Mouse (Mus musculus) bone marrow, adult 2 months (tissue): ENCODE results near the gene Msh6. TPM values are rescaled to one million over a fixed set of nuclear protein-coding genes. Genes with fewer than 3 reads are reported as not detected.
"Not testable (repeated sequence)": the region's sequence is repeated elsewhere in the genome, so short reads cannot be mapped to it uniquely, and the experiment has no call there.

Source experiments
- H3K27ac ChIP-seq: fragments of 200-500 bp; 2 replicates; pipeline ENCODE4 v1.5.1; 2012; ENCODE audit warnings: low read depth, mild to moderate bottlenecking, control low read depth, inconsistent platforms, low read length; ENCODE audit not compliant: control insufficient read depth, poor library complexity, insufficient read depth
- H3K4me1 ChIP-seq: fragments of 200-500 bp; 2 replicates; pipeline ENCODE4 v1.6.1; 2011; ENCODE audit warnings: low read length; ENCODE audit not compliant: control insufficient read depth, insufficient read depth
- H3K4me3 ChIP-seq: fragments of 200-500 bp; replicated peaks from 2 replicates; pipeline ENCODE3; 2011; ENCODE audit warnings: mild to moderate bottlenecking, low read depth, low read length, control low read depth; ENCODE audit not compliant: control insufficient read depth
- CTCF ChIP-seq: fragments of 200-500 bp; IDR thresholded peaks from 2 replicates; pipeline ENCODE4 v1.5.1; 2011; ENCODE audit warnings: low read length, control low read depth; ENCODE audit not compliant: control insufficient read depth, insufficient read depth
- POLR2A ChIP-seq: fragments of 200-500 bp; IDR thresholded peaks from 2 replicates; pipeline ENCODE4 v1.6.1; 2011; ENCODE audit warnings: low read depth, mild to moderate bottlenecking, control low read depth, low read length, borderline replicate concordance; ENCODE audit not compliant: control insufficient read depth
- WGBS: fragments of 180-500 bp; shearing (Covaris S2); methylation state at CpG from one replicate; pipeline ENCODE4 v1.1.7; 2018; 5-methylcytosine and 5-hydroxymethylcytosine counted together
- polyA plus RNA-seq: library from polyadenylated mRNA; stranded (reverse); fragments of >200 nt; gene quantifications from 2 replicates; pipeline ENCODE4 v1.2.4, GENCODE M21; 2011; ENCODE audit warnings: low replicate concordance; ENCODE audit not compliant: missing spikeins, insufficient read depth, insufficient read length

Msh6 gene
- polyA plus RNA-seq, 1 experiment = 61.3 TPM

DNA sequence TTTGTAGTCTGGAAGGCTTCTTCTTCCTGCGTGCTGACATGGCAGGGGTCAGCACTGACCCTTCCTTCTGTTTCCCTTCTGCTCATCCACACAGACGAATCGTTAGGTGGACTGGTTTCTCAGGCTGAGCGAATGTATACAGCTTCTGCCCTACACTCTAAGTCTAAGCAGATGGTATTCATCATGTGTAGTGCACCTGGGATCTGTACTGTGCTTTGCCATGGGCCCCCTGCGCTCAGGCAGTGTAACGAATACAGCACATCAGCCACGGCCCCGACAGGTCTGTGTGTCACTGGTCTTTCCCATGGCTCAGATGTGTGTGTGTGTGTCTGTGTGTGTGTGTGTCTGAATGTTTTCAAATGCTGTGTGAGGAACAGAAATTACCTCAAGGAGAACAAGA, 32.1 kb downstream of the Msh6 start:
- Histone ChIP-seq H3K4me1 (no peaks in the 10 kb centered on the region), H3K4me3 (no peak overlapping the region), H3K27ac (no peak overlapping the region)
- 87% methylated on average over 8 of the region's 8 CpGs for WGBS
- TF ChIP-seq CTCF (no peak), POLR2A (no peak)

DNA sequence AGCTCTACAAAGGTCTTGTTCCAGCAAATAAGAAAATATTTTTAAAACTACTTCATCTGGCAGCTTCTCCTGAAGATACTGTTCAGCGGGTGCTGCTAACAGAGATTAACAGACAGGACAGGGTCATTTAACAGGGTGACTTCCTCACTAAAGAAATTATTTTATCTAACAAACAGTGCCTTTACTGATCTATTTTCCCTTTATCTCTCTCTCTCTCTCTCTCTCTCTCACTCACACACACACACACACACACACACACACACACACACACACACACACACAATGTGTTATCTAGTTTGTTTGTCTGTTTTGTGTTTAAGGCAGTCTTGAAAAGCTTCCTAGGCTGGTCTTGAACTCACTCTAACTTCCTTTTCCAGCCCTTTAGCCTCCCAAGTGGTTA, 39.6 kb downstream of the Msh6 start:
- Histone ChIP-seq H3K27ac (no peak overlapping the region), H3K4me3 (no peak overlapping the region), H3K4me1 (no peaks in the 10 kb centered on the region; the same call in 1 of the 2 replicates)
- 87% methylated on average over 1 of the region's 1 CpGs for WGBS
- TF ChIP-seq CTCF = no peak
- TF ChIP-seq POLR2A = no peak

DNA sequence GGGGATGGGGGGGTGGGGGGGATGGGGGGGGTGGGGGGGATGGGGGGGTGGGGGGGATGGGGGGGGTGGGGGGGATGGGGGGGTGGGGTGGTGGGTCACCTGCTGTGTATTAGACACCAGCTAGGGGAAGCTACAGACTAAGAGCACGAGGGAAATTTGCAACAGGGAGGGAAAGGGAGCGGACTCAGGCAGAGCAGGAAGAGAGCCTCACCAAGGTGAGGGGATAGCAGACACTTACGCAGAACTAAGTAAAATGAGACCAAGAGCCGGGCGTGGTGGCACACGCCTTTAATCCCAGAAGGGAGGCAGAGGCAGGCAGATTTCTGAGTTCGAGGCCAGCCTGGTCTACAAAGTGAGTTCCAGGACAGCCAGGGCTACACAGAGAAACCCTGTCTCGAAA, 41.2 kb downstream of the Msh6 start:
- not testable (repeated sequence) for H3K27ac ChIP-seq, H3K4me3 ChIP-seq, H3K4me1 ChIP-seq
- 89% methylated on average over 8 of the region's 8 CpGs for WGBS

DNA sequence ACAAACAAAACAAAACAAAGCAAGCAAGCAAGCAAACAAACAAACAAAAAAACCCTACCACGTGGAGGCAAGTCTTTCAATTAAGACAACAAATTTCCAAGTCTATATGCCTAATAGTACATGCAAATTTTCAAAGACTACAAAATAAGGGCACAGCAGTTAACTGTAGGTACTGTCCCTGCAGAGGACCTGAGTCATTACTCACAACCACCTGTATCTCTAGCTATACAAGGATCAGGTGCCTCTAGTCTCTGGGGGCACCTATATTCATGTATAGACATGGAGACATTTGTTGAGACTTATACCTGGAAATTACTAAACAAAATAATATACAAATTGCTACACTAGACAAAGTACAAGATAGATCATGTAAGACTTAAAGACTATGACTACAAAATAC, 49.1 kb downstream of the Msh6 start:
- no peak overlapping the region for H3K4me3 ChIP-seq
- no peak for TF ChIP-seq CTCF
- TF ChIP-seq POLR2A = no peak
- no peaks in the 10 kb centered on the region; the same call in 1 of the 2 replicates for H3K4me1 ChIP-seq
- H3K27ac ChIP-seq = no peak overlapping the region
- 74% methylated on average over 1 of the region's 1 CpGs for WGBS

DNA sequence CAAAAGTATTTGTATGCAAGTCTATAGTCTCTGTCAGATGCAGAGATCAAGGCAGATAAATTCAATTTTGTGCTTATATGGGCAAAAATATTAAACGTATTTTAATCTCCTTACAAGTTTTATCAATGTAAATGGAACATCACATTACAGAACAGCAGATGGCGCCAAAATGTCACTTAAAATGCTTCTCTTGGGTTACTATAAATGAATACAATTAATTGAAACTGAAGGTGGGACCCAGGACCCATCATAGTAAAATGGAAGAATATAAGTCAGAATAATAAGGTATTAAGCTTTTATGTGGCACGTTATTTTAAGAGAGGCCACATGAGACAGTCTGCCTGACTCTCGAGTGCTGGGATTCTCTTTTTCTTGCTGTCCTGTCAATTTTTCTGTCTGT, 50.4 kb downstream of the Msh6 start:
- 29% methylated on average over 4 of the region's 4 CpGs for WGBS
- TF ChIP-seq CTCF (no peak), POLR2A (no peak)
- no peaks in the 10 kb centered on the region; the same call in 1 of the 2 replicates for H3K4me1 ChIP-seq

DNA sequence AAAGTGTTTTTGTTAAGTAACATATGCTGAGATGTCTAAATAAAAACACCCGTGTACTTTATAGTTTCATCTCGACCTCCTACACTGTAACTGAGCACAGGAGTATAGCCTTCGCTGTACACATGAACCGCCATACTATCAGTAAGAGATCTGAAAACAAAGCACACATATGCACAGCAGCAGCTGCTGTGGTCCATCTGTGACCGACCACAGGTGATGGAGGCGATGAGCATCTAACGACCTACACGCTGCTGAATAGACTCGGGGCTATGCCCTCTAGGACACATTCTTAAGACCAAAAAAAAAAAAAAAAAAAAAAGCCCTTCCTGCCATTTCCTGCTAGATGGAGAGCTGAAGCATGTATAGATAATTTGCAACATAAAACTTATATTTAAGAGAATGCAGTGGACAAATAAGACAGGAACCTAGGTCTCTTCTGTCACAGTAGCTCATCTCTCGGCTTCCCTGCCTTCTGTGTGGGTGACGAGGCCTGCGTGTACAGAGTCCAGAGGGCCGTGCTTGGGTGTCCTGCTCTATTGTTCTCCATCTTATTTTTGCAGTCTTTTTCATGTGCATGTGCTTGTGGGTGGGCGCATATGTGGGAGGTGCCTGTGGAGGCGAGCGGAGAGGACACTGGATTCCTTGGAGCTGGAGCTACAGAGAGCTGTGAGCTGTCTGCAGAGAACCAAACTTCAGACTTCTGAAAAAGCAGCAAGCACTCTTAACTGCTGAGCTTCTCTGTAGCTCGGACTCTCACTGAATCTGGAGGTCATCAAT, 54.5 kb downstream of the Msh6 start:
- 82% methylated on average over 17 of the region's 17 CpGs for WGBS
- H3K4me1 ChIP-seq = no peaks in the 10 kb centered on the region; the same call in 1 of the 2 replicates

More for the DNA sequence above, 50.4 kb downstream of the Msh6 start:
- Histone ChIP-seq H3K4me3 (no peak overlapping the region), H3K27ac (no peak overlapping the region)

DNA sequence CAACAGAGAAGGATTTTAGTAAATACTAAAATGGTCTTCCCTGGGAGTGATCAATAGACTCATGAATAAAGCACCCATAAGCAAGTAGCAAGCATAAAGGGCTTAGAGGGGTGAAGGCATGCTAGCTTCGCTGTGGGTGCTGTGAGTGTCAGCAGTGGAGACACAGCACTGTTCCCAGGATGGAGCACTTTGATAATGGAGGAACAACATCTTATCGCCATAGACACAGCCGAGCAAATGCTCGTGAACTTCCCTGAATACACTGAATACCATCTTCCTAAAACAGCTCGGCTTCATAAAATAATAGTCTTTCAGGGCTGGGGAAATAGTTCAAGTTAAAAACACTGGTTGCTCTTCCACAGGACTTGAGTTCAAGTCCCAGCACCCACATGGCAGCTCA, 56.9 kb downstream of the Msh6 start:
- H3K4me1 ChIP-seq = no peaks in the 10 kb centered on the region; the same call in 1 of the 2 replicates
- no peak overlapping the region for H3K4me3 ChIP-seq
- WGBS = 71% methylated on average over 5 of the region's 5 CpGs
- no peak overlapping the region for H3K27ac ChIP-seq
- TF ChIP-seq CTCF (no peak), POLR2A (no peak)

More for the DNA sequence above, 54.5 kb downstream of the Msh6 start:
- Histone ChIP-seq H3K27ac (no peak overlapping the region), H3K4me3 (no peak overlapping the region)
- no peak for TF ChIP-seq CTCF

DNA sequence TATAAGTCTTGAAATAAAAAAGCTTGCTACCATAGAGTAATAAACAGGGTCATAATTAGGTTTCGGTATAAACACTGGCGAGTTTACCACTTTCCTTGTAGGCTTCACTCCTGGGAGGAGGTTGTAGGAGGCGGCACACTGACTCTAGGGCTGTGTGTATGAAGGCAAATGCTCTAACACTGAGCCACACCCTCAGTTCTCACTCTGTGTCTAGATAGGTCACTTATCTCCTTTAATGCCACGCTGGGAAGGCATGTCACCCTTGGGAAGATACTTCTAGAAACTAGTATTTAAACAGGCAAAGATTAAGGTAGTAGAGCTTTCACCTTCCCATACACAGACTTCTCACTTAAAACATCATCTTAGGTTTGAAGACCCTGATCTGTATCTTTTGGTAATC, 59.6 kb downstream of the Msh6 start:
- H3K4me1 ChIP-seq = no peaks in the 10 kb centered on the region; the same call in 1 of the 2 replicates
- H3K27ac ChIP-seq = no peak overlapping the region
- no peak overlapping the region for H3K4me3 ChIP-seq
- WGBS = 74% methylated on average over 4 of the region's 4 CpGs
- no peak for TF ChIP-seq POLR2A
- TF ChIP-seq CTCF = no peak

Other genes with a start within 250 kb of the Msh6 start
- 0.66 and 1.8 TPM in 2 replicates for gene Kcnk12, start 177.1 kb upstream of the Msh6 start, polyA plus RNA-seq
- gene Rpl36-ps4, start 54.1 kb upstream of the Msh6 start, polyA plus RNA-seq = not detected in 2 replicates
- 16.4 and 17.2 TPM in 2 replicates for gene Fbxo11, start 90.2 kb downstream of the Msh6 start, polyA plus RNA-seq